Mouse (Mus musculus) leukemia stem cell, adult 10-12 weeks (primary cell): ENCODE results near the gene Prr9. TPM values are rescaled to one million over a fixed set of nuclear protein-coding genes. Genes with fewer than 3 reads are reported as not detected.

Source experiments
- polyA plus RNA-seq: library from polyadenylated mRNA; stranded (reverse); fragments of >175 nt; gene quantifications from 2 replicates; pipeline ENCODE4 v1.2.3, GENCODE M21; 2012; ENCODE audit warnings: low replicate concordance

Prr9 gene
- not detected in 2 replicates for polyA plus RNA-seq

GRCm38 (mm10) chr3:92123847-92124246 lies at the start of gene Prr9:
Gene Prr9, minus strand, starts transcription at chr3:92123947.

GRCm38 (mm10) chr3:92142644-92143043 lies 18.9 kb upstream of the Prr9 start, which contains the start of gene Lelp1:
Gene Lelp1, minus strand, starts transcription at chr3:92142744.

GRCm38 (mm10) chr3:92083042-92083441 lies 40.7 kb downstream of the Prr9 start, which contains the start of gene Lor:
Gene Lor, minus strand, starts transcription at chr3:92083142.

Other genes with a start within 250 kb of the Prr9 start
- not detected in 2 replicates for gene Pglyrp3, start 109.4 kb downstream of the Prr9 start, polyA plus RNA-seq
- gene Lor, start 40.8 kb downstream of the Prr9 start, polyA plus RNA-seq: not detected in 2 replicates
- not detected in 2 replicates for gene Lelp1, start 18.8 kb upstream of the Prr9 start, polyA plus RNA-seq
- gene Sprr2a1, start 91.9 kb upstream of the Prr9 start, polyA plus RNA-seq: not detected in 2 replicates
- not detected in 2 replicates for gene Sprr2a2, start 92.0 kb upstream of the Prr9 start, polyA plus RNA-seq
- not detected in 2 replicates for gene Sprr2a3, start 161.5 kb upstream of the Prr9 start, polyA plus RNA-seq
- gene Sprr2b, start 192.7 kb upstream of the Prr9 start, polyA plus RNA-seq: not detected in 2 replicates
- not detected in 2 replicates for gene Sprr2d, start 215.2 kb upstream of the Prr9 start, polyA plus RNA-seq
- gene Sprr2e, start 228.2 kb upstream of the Prr9 start, polyA plus RNA-seq: not detected in 2 replicates
- not detected in 2 replicates for gene Sprr2f, start 241.2 kb upstream of the Prr9 start, polyA plus RNA-seq